Mouse (Mus musculus) gastrocnemius, postnatal 4 days (tissue): ENCODE measurements around the gene Ggt6. TPM values are rescaled to one million over a fixed set of nuclear protein-coding genes. Genes with fewer than 3 reads are reported as not detected.
"Not testable (repeated sequence)": the region's sequence is repeated elsewhere in the genome, so short reads cannot be mapped to it uniquely, and the experiment has no call there.

Experiments used
- DNase-seq, 2 experiments: peaks; one replicate each; pipeline ENCODE4 v3.0.0; 2021 to 2022; ENCODE audit warnings: low spot score in 2 of 2, mixed read lengths in 2 of 2
- total RNA-seq, 2 experiments: library from RNA; stranded (reverse); gene quantifications; 2 replicates each; pipeline ENCODE4 v1.2.3; 2021

The Ggt6 gene
- total RNA-seq, 2 experiments from 2014 or later = 0.23 to 0.32 TPM

- no peak for DNase-seq
Observed at GRCm38 (mm10) chr11:72436756-72437650, 1.7 kb downstream of the Ggt6 start.

- no peak for DNase-seq
Observed at GRCm38 (mm10) chr11:72438411-72438810, 3.1 kb downstream of the Ggt6 start.

- DNase-seq = not testable (repeated sequence)
Observed at GRCm38 (mm10) chr11:72440597-72440964, 5.3 kb downstream of the Ggt6 start.

- peak; percentile 97 to 98 for DNase-seq
Observed at GRCm38 (mm10) chr11:72440965-72441664, 5.8 kb downstream of the Ggt6 start, which contains the start of gene Mybbp1a. Mybbp1a (plus strand) TSS chr11:72441355.

GRCm38 (mm10) chr11:72446311-72447105, 11.2 kb downstream of the Ggt6 start:
- DNase-seq = no peak

GRCm38 (mm10) chr11:72447475-72447874, 12.1 kb downstream of the Ggt6 start:
- no peak for DNase-seq

GRCm38 (mm10) chr11:72452140-72452665, 16.9 kb downstream of the Ggt6 start:
- no peak for DNase-seq

- DNase-seq = no peak
Observed at GRCm38 (mm10) chr11:72453105-72453953, 18.0 kb downstream of the Ggt6 start.

GRCm38 (mm10) chr11:72455694-72456093, 20.4 kb downstream of the Ggt6 start:
- no peak for DNase-seq

GRCm38 (mm10) chr11:72457995-72458496, 22.7 kb downstream of the Ggt6 start:
- no peak for DNase-seq

- DNase-seq = no peak
Observed at GRCm38 (mm10) chr11:72458502-72458901, 23.2 kb downstream of the Ggt6 start.

- no peak for DNase-seq
Observed at GRCm38 (mm10) chr11:72461500-72461981, 26.2 kb downstream of the Ggt6 start.

- no peak for DNase-seq
Observed at GRCm38 (mm10) chr11:72464821-72465220, 29.5 kb downstream of the Ggt6 start.

GRCm38 (mm10) chr11:72465978-72466693, 30.8 kb downstream of the Ggt6 start:
- no peak for DNase-seq

GRCm38 (mm10) chr11:72466694-72467507, 31.6 kb downstream of the Ggt6 start:
- DNase-seq = no peak

- DNase-seq = no peak
Observed at GRCm38 (mm10) chr11:72468525-72468924, 33.2 kb downstream of the Ggt6 start.

- DNase-seq = peak in 1 of 2 experiments; percentile 42
Observed at GRCm38 (mm10) chr11:72469217-72469616, 33.9 kb downstream of the Ggt6 start.

GRCm38 (mm10) chr11:72470004-72470403, 34.7 kb downstream of the Ggt6 start:
- no peak for DNase-seq
